Mouse (Mus musculus) lung, adult 10 weeks (tissue): ENCODE results near the gene Evx2. TPM values are rescaled to one million over a fixed set of nuclear protein-coding genes. Genes with fewer than 3 reads are reported as not detected.

Experiments used
- polyA plus RNA-seq: library from polyadenylated mRNA; stranded (reverse); fragments of 350-450 nt; fragmentation: Illumina TruSeq; extraction: RNeasy Lipid Tissue Mini Kit (QIAGEN cat#74804); gene quantifications from one replicate; pipeline ENCODE4 v1.2.3, GENCODE M21; 2014; ENCODE audit warnings: low read depth, low replicate concordance; ENCODE audit not compliant: insufficient read depth

The Evx2 gene
- not detected for polyA plus RNA-seq

GRCm38 (mm10) chr2:74659507-74660005 is at the start of gene Evx2:
Gene Evx2 (minus strand): TSS chr2:74659557.

GRCm38 (mm10) chr2:74704393-74704998 is 45.1 kb upstream of the Evx2 start, which contains the start of gene Hoxd8:
Gene Hoxd8 (plus strand): TSS chr2:74704615.

GRCm38 (mm10) chr2:74697567-74698121 is 38.3 kb upstream of the Evx2 start, which contains the start of gene Hoxd9:
Gene Hoxd9 (plus strand): TSS chr2:74697727.

GRCm38 (mm10) chr2:74691022-74691951 is 31.9 kb upstream of the Evx2 start, which contains the start of gene Hoxd10:
Gene Hoxd10 (plus strand): TSS chr2:74691924.

GRCm38 (mm10) chr2:74678891-74679595 is 19.7 kb upstream of the Evx2 start, which contains the start of gene Hoxd11:
Gene Hoxd11 (plus strand): TSS chr2:74679557.

GRCm38 (mm10) chr2:74674881-74675665 is 15.7 kb upstream of the Evx2 start, which contains the start of gene Hoxd12:
Gene Hoxd12 (plus strand): TSS chr2:74675013.

GRCm38 (mm10) chr2:74667842-74668357 is 8.5 kb upstream of the Evx2 start, which contains the start of gene Hoxd13:
Gene Hoxd13 (plus strand): TSS chr2:74668310.

Other genes with a start within 250 kb of the Evx2 start
- 4.3 TPM for gene Lnpk, start 80.1 kb downstream of the Evx2 start, polyA plus RNA-seq
- not detected for gene Hoxd13, start 8.8 kb upstream of the Evx2 start, polyA plus RNA-seq
- gene Hoxd12, start 15.5 kb upstream of the Evx2 start, polyA plus RNA-seq, result not detected
- gene Hoxd11, start 20.0 kb upstream of the Evx2 start, polyA plus RNA-seq, result not detected
- gene Hoxd10, start 32.4 kb upstream of the Evx2 start, polyA plus RNA-seq, result not detected
- 0.21 TPM for gene Hoxd9, start 38.2 kb upstream of the Evx2 start, polyA plus RNA-seq
- 0.48 TPM for gene Hoxd8, start 45.1 kb upstream of the Evx2 start, polyA plus RNA-seq
- not detected for gene Hoxd3, start 52.4 kb upstream of the Evx2 start, polyA plus RNA-seq
- 0.17 TPM for gene Hoxd4, start 52.4 kb upstream of the Evx2 start, polyA plus RNA-seq
- not detected for gene Gm28230, start 67.2 kb upstream of the Evx2 start, polyA plus RNA-seq
- gene Hoxd1, start 103.4 kb upstream of the Evx2 start, polyA plus RNA-seq, result not detected
- gene Mtx2, start 166.2 kb upstream of the Evx2 start, polyA plus RNA-seq, result 33.6 TPM